ENCODE assay signal across 9 mouse cellular contexts in genomic region chr19:5302455-5302854, GRCm38 (mm10). TPM values are rescaled to one million over a fixed set of nuclear protein-coding genes. Genes with fewer than 3 reads are reported as not detected.
DNase-seq lines count a peak whose midpoint lies in the region; ATAC-seq lines count a peak whose summit lies in the region.
"Had no signal": no experiment of that assay in that cellular context is flagged by ENCODE, and none has a peak within 500 bp of the region (broad histone marks: within the 10 kb centered on the region; RNA-seq: fewer than 3 reads in every experiment).

No protein-coding gene starts in this region.

- peaks cover 46% of the 10 kb centered on the region for H3K36me3 ChIP-seq in forebrain, embryonic 14.5 days (ENCODE audit: control insufficient read depth, insufficient read depth, low read length)
- H3K36me3 ChIP-seq in forebrain, embryonic 13.5 days (ENCODE audit: poor library complexity, severe bottlenecking) = peaks cover 49% of the 10 kb centered on the region
- peaks cover 36% of the 10 kb centered on the region for H3K36me3 ChIP-seq in neural tube, embryonic 15.5 days

- no peak for ATAC-seq in forebrain, embryonic 14.5 days
- ATAC-seq in forebrain, embryonic 13.5 days = no peak
- no peak for ATAC-seq in neural tube, embryonic 15.5 days (ENCODE audit: low FRiP score)

- H3K27ac ChIP-seq in forebrain, embryonic 14.5 days (ENCODE audit: low read depth, low read length) = no peak overlapping the region
- H3K27ac ChIP-seq in forebrain, embryonic 13.5 days = no peak overlapping the region
- no peak overlapping the region for H3K27ac ChIP-seq in neural tube, embryonic 15.5 days (replicated peaks)
- H3K27ac ChIP-seq: limb, embryonic 13.5 days had no signal

- peak; percentile 42 for DNase-seq in forebrain, embryonic 14.5 days (ENCODE audit: low spot score)
- peak; percentile 39 for DNase-seq in neural tube, embryonic 10.5 days (ENCODE audit: extremely low spot score, low spot score)
- peak; percentile 51 for DNase-seq in adipocyte (ENCODE audit: low spot score)
- peak; percentile 77 for DNase-seq in heart, postnatal 4 days
- peak; percentile 32 for DNase-seq in lung, postnatal 25 days (ENCODE audit: low spot score)
- DNase-seq in thymus, postnatal 14 days = peak; percentile 87

- no peaks in the 10 kb centered on the region for H3K9me3 ChIP-seq in forebrain, embryonic 14.5 days (replicated peaks; ENCODE audit: control insufficient read depth, low read length)
- peaks cover 6% of the 10 kb centered on the region for H3K9me3 ChIP-seq in forebrain, embryonic 13.5 days (replicated peaks)
- no peaks in the 10 kb centered on the region for H3K9me3 ChIP-seq in neural tube, embryonic 15.5 days (replicated peaks)

- 0 out of 2 replicates have a peak, but pooled peaks cover 5% of the 10 kb centered on the region for H3K4me1 ChIP-seq in forebrain, embryonic 14.5 days (ENCODE audit: control insufficient read depth, insufficient read depth, low read length)
- peaks cover 22% of the 10 kb centered on the region for H3K4me1 ChIP-seq in forebrain, embryonic 13.5 days
- H3K4me1 ChIP-seq in neural tube, embryonic 15.5 days = peaks cover 32% of the 10 kb centered on the region

- no peak overlapping the region for H3K4me2 ChIP-seq in forebrain, embryonic 14.5 days (ENCODE audit: low read length)
- no peak overlapping the region for H3K4me2 ChIP-seq in forebrain, embryonic 13.5 days
- H3K4me2 ChIP-seq in neural tube, embryonic 15.5 days = no peak overlapping the region
- H3K4me2 ChIP-seq: limb, embryonic 13.5 days had no signal

- no peak overlapping the region for H3K9ac ChIP-seq in forebrain, embryonic 14.5 days (ENCODE audit: low read length)
- no peak overlapping the region for H3K9ac ChIP-seq in forebrain, embryonic 13.5 days
- no peak overlapping the region for H3K9ac ChIP-seq in neural tube, embryonic 15.5 days (replicated peaks)
- H3K9ac ChIP-seq: limb, embryonic 13.5 days had no signal

- H3K27me3 ChIP-seq in forebrain, embryonic 14.5 days (replicated peaks; ENCODE audit: control insufficient read depth, insufficient read depth, low read length) = no peaks in the 10 kb centered on the region
- no peaks in the 10 kb centered on the region for H3K27me3 ChIP-seq in forebrain, embryonic 13.5 days
- no peaks in the 10 kb centered on the region for H3K27me3 ChIP-seq in neural tube, embryonic 15.5 days (replicated peaks)

- WGBS in forebrain, embryonic 14.5 days = 34% methylated on average over 4 of the region's 4 CpGs
- 25% methylated on average over 4 of the region's 4 CpGs for WGBS in forebrain, embryonic 13.5 days
- WGBS in neural tube, embryonic 15.5 days = 27% methylated on average over 4 of the region's 4 CpGs

- no peak overlapping the region for H3K4me3 ChIP-seq in forebrain, embryonic 14.5 days (ENCODE audit: low read depth, low read length)
- H3K4me3 ChIP-seq in forebrain, embryonic 13.5 days = no peak overlapping the region
- no peak overlapping the region for H3K4me3 ChIP-seq in neural tube, embryonic 15.5 days (replicated peaks)
- H3K4me3 ChIP-seq: limb, embryonic 13.5 days had no signal

RNA-seq across cellular contexts. Expression of gene Gal3st3, which starts 4.3 kb away (rescaled TPM):
- polyA plus RNA-seq in forebrain, embryonic 14.5 days (2014; fragmentation: Nextera tagmentation; extraction: Ambion mirVana) = 20.9 and 26.3 TPM in 2 replicates
- polyA plus RNA-seq in forebrain, embryonic 13.5 days (2015; fragmentation: Nextera tagmentation; extraction: Ambion mirVana) = 21.3 and 22.6 TPM in 2 replicates
- 37.8 and 42.0 TPM in 2 replicates for polyA plus RNA-seq in neural tube, embryonic 15.5 days (2015; fragmentation: Nextera tagmentation; extraction: Ambion mirVana)
- 1 to 10 TPM; 7.4 to 9.3 TPM for total RNA-seq in heart, postnatal 4 days (2021)

RNA-seq across cellular contexts. Expression of gene Sf3b2, which starts 7.2 kb away (rescaled TPM):
- 298 and 333 TPM in 2 replicates for polyA plus RNA-seq in forebrain, embryonic 14.5 days (2014; fragmentation: Nextera tagmentation; extraction: Ambion mirVana)
- 428 and 432 TPM in 2 replicates for polyA plus RNA-seq in forebrain, embryonic 13.5 days (2015; fragmentation: Nextera tagmentation; extraction: Ambion mirVana)
- polyA plus RNA-seq in neural tube, embryonic 15.5 days (2015; fragmentation: Nextera tagmentation; extraction: Ambion mirVana) = 300 and 331 TPM in 2 replicates
- 100 to 1,000 TPM; 136 to 139 TPM for total RNA-seq in heart, postnatal 4 days (2021)

RNA-seq across cellular contexts. Expression of gene Pacs1, which starts 29.5 kb away (rescaled TPM):
- 25.0 and 29.4 TPM in 2 replicates for polyA plus RNA-seq in forebrain, embryonic 14.5 days (2014; fragmentation: Nextera tagmentation; extraction: Ambion mirVana)
- 20.2 and 21.4 TPM in 2 replicates for polyA plus RNA-seq in forebrain, embryonic 13.5 days (2015; fragmentation: Nextera tagmentation; extraction: Ambion mirVana)
- 47.6 and 51.0 TPM in 2 replicates for polyA plus RNA-seq in neural tube, embryonic 15.5 days (2015; fragmentation: Nextera tagmentation; extraction: Ambion mirVana)
- 10 to 100 TPM; 27.6 to 28.7 TPM for total RNA-seq in heart, postnatal 4 days (2021)

RNA-seq across cellular contexts. Expression of gene Catsper1, which starts 33.1 kb away (rescaled TPM):
- polyA plus RNA-seq in forebrain, embryonic 14.5 days (2014; fragmentation: Nextera tagmentation; extraction: Ambion mirVana) = not detected in 2 replicates
- polyA plus RNA-seq in forebrain, embryonic 13.5 days (2015; fragmentation: Nextera tagmentation; extraction: Ambion mirVana) = not detected in 2 replicates
- polyA plus RNA-seq in neural tube, embryonic 15.5 days (2015; fragmentation: Nextera tagmentation; extraction: Ambion mirVana) = not detected in 2 replicates
- not detected for total RNA-seq in heart, postnatal 4 days (2021)
- polyA plus RNA-seq: limb, embryonic 13.5 days had no signal

RNA-seq across cellular contexts. Expression of gene Cst6, which starts 46.9 kb away (rescaled TPM):
- 4.0 and 5.6 TPM in 2 replicates for polyA plus RNA-seq in forebrain, embryonic 14.5 days (2014; fragmentation: Nextera tagmentation; extraction: Ambion mirVana)
- 1.5 and 1.9 TPM in 2 replicates for polyA plus RNA-seq in forebrain, embryonic 13.5 days (2015; fragmentation: Nextera tagmentation; extraction: Ambion mirVana)
- polyA plus RNA-seq in neural tube, embryonic 15.5 days (2015; fragmentation: Nextera tagmentation; extraction: Ambion mirVana) = 8.0 and 10.0 TPM in 2 replicates
- total RNA-seq in heart, postnatal 4 days (2021) = 1 to 10 TPM in 1 of 2 experiments, under 1 TPM in 1; 0.81 to 3.0 TPM

Comparison
In these comparisons a context has a peak if more than half of its experiments do, and no peak if none do; other contexts are left out.
1. DNase-seq: peak in every context shown above with its lines; median percentile 87 in thymus, postnatal 14 days; 77 in heart, postnatal 4 days; 51 in adipocyte; 42 in forebrain, embryonic 14.5 days; 39 in neural tube, embryonic 10.5 days; 32 in lung, postnatal 25 days.